Mouse (Mus musculus) left cerebral cortex, postnatal 10 days (tissue): Measurements from ENCODE around the gene Nup107. TPM values are rescaled to one million over a fixed set of nuclear protein-coding genes. Genes with fewer than 3 reads are reported as not detected.
"Not testable (repeated sequence)": the region's sequence is repeated elsewhere in the genome, so short reads cannot be mapped to it uniquely, and the experiment has no call there.

Experiments
- DNase-seq, 2 experiments: peaks; one replicate each; pipeline ENCODE4 v3.0.0; 2021 to 2022; ENCODE audit warnings: low spot score in 2 of 2, mixed read lengths in 1 of 2; ENCODE audit errors: extremely low spot score in 1 of 2
- intact Hi-C: fragments of 180-260 bp; cut with DNase I; formaldehyde crosslinking; loops from one replicate; pipeline ENCODE4 v1.15.1; 2025
- total RNA-seq, 2 experiments: library from RNA; stranded (reverse); gene quantifications; 2 replicates each; pipeline ENCODE4 v1.2.3; 2021

Nup107 gene
- total RNA-seq, 2 experiments from 2014 or later = 16.8 to 18.0 TPM

GRCm38 (mm10) chr10:117746297-117746883, 46.1 kb downstream of the Nup107 start, which contains the start of gene Slc35e3:
Gene Slc35e3, minus strand, starts transcription at chr10:117746365.
- intact Hi-C loops = no loop called here
- DNase-seq = peak; percentile 90 to 97

GRCm38 (mm10) chr10:117745570-117746296, 46.8 kb downstream of the Nup107 start:
- intact Hi-C loops, DNase-seq: not testable (repeated sequence)

GRCm38 (mm10) chr10:117743917-117744316, 48.6 kb downstream of the Nup107 start:
- DNase-seq = no peak
- intact Hi-C loops = no loop called here

GRCm38 (mm10) chr10:117743182-117743581, 49.3 kb downstream of the Nup107 start:
- intact Hi-C loops = no loop called here
- no peak for DNase-seq

- intact Hi-C loops = no loop called here
- DNase-seq = no peak
Measured at GRCm38 (mm10) chr10:117742618-117743017, 49.9 kb downstream of the Nup107 start.

- intact Hi-C loops = no loop called here
Measured at GRCm38 (mm10) chr10:117741698-117742475, 50.6 kb downstream of the Nup107 start.

GRCm38 (mm10) chr10:117740921-117741320, 51.6 kb downstream of the Nup107 start:
- DNase-seq = no peak

More at GRCm38 (mm10) chr10:117741698-117742475, 50.6 kb downstream of the Nup107 start:
- DNase-seq = no peak

GRCm38 (mm10) chr10:117740171-117740570, 52.3 kb downstream of the Nup107 start:
- no peak for DNase-seq
- intact Hi-C loops = no loop called here

More at GRCm38 (mm10) chr10:117740921-117741320, 51.6 kb downstream of the Nup107 start:
- intact Hi-C loops = no loop called here

GRCm38 (mm10) chr10:117739648-117739948, 52.9 kb downstream of the Nup107 start:
- DNase-seq = no peak
- intact Hi-C loops = no loop called here

- intact Hi-C loops = no loop called here
Measured at GRCm38 (mm10) chr10:117738928-117739647, 53.4 kb downstream of the Nup107 start.

GRCm38 (mm10) chr10:117738140-117738921, 54.2 kb downstream of the Nup107 start:
- no peak for DNase-seq
- intact Hi-C loops = no loop called here

More at GRCm38 (mm10) chr10:117738928-117739647, 53.4 kb downstream of the Nup107 start:
- DNase-seq = no peak

- intact Hi-C loops, DNase-seq: not testable (repeated sequence)
Measured at GRCm38 (mm10) chr10:117737498-117737897, 55.0 kb downstream of the Nup107 start.

GRCm38 (mm10) chr10:117737075-117737474, 55.4 kb downstream of the Nup107 start:
- intact Hi-C loops = no loop called here
- DNase-seq = no peak

GRCm38 (mm10) chr10:117736573-117736972, 55.9 kb downstream of the Nup107 start:
- no peak for DNase-seq
- intact Hi-C loops = no loop called here

- DNase-seq, intact Hi-C loops: not testable (repeated sequence)
Measured at GRCm38 (mm10) chr10:117735396-117735795, 57.1 kb downstream of the Nup107 start.

- intact Hi-C loops, DNase-seq: not testable (repeated sequence)
Measured at GRCm38 (mm10) chr10:117734104-117734852, 58.2 kb downstream of the Nup107 start.

GRCm38 (mm10) chr10:117733626-117734025, 58.9 kb downstream of the Nup107 start:
- DNase-seq, intact Hi-C loops: not testable (repeated sequence)
